Mouse (Mus musculus) liver, embryonic 14.5 days (tissue): ENCODE results near the gene Tgfbr1.

ENCODE experiments used
- CTCF ChIP-seq: IDR thresholded peaks from 2 replicates; pipeline ENCODE4 v1.5.1; 2016; ENCODE audit warnings: antibody characterized with exemption, low read depth, control low read depth
- EP300 ChIP-seq: IDR thresholded peaks from 2 replicates; pipeline ENCODE4 v1.6.1; 2016; ENCODE audit warnings: antibody characterized with exemption, low read depth

DNA sequence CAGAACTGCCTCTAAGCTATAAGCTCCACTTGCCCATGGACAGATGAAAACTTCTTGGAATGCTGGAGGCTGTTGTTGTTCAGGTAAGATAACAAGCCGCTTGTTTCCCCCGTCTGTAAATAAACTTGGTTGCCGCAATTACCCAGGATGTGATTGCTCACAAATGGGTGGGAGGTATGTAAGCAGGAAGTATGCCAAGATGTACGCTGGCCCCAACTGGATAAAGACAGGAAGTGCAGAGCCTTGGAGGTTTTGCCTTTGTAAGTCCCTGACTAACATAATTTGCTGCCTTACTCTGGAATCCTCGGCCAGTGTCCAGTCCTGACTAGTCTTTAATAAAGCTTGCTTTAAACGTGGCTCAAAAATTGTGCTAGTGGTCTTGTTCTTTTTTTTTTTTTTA lies 77.5 kb downstream of the Tgfbr1 start:
- TF ChIP-seq CTCF (no peak), EP300 (no peak)
